Mouse (Mus musculus) liver, adult 2 months (tissue): ENCODE data around the gene Map3k6.

ENCODE experiments used
- CTCF ChIP-seq: fragments of 200-500 bp; IDR thresholded peaks from 2 replicates; pipeline ENCODE4 v1.5.1; 2011; ENCODE audit warnings: low read depth, low read length, control low read depth
- POLR2A ChIP-seq: fragments of 200-500 bp; IDR thresholded peaks from 2 replicates; pipeline ENCODE4 v1.6.1; 2011; ENCODE audit warnings: low read length, control low read depth; ENCODE audit not compliant: insufficient read depth; ENCODE audit errors: extremely low read depth

DNA sequence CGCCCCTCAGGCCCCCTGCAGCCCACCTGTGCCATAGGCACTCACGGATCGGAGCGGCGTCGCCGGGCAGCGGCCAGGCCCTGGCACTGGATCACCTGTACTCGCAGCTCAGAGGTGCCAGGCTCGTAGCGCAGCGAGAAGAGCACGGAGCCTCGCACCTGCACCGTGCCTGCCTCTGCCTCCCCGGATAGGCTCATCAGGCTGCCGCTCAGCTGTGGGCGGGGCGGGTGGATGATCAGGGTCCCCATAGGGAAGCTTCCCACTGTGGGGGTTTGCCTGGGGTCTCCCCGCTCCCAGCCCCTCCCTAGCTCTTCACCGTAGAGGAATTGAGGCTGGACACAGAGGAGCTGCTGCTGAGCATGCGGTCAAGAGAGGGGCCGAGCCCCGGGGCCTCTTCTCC lies 16.2 kb downstream of the Map3k6 start:
- TF ChIP-seq CTCF (no peak), POLR2A (no peak)
